Mouse (Mus musculus) hindbrain, embryonic 13.5 days (tissue): ENCODE measurements at regions not wholly inside any gene's neighbourhood (a gene's known extent, or its start where the extent isn't known, plus 50 kb on each side); places are given as distances from the start of the nearest gene placed in this dataset.

ENCODE experiments used
- ATAC-seq: fragments of 200-750 bp; cut with Nextera tagmentation; 2 replicates; pipeline ENCODE4 v1.8.0; 2017; ENCODE audit warnings: moderate TSS enrichment; ENCODE audit not compliant: low FRiP score
- H3K27ac ChIP-seq: fragments of 300-500 bp; sonication (generic); 2 replicates; pipeline ENCODE4 v1.5.1; 2015; ENCODE audit warnings: inconsistent platforms, mild to moderate bottlenecking, moderate library complexity
- H3K27me3 ChIP-seq: fragments of 300-500 bp; sonication (generic); 2 replicates; pipeline ENCODE4 v1.6.1; 2015; ENCODE audit warnings: mild to moderate bottlenecking, inconsistent platforms
- H3K36me3 ChIP-seq: fragments of 300-500 bp; sonication (generic); 2 replicates; pipeline ENCODE4 v1.6.1; 2015; ENCODE audit warnings: mild to moderate bottlenecking, inconsistent platforms
- H3K4me1 ChIP-seq: fragments of 300-500 bp; sonication (generic); replicated peaks from 2 replicates; pipeline ENCODE4 v1.6.1; 2015; ENCODE audit warnings: inconsistent platforms
- H3K4me2 ChIP-seq: fragments of 300-500 bp; sonication (generic); 2 replicates; pipeline ENCODE4 v1.6.1; 2015; ENCODE audit warnings: inconsistent platforms, mild to moderate bottlenecking, moderate library complexity
- H3K4me3 ChIP-seq: fragments of 300-500 bp; sonication (generic); 2 replicates; pipeline ENCODE4 v1.5.1; 2015; ENCODE audit warnings: mild to moderate bottlenecking, inconsistent platforms
- H3K9ac ChIP-seq: fragments of 300-500 bp; sonication (generic); 2 replicates; pipeline ENCODE4 v1.6.1; 2015; ENCODE audit warnings: mild to moderate bottlenecking, inconsistent platforms
- H3K9me3 ChIP-seq: fragments of 300-500 bp; sonication (generic); 2 replicates; pipeline ENCODE4 v1.6.1; 2016; ENCODE audit warnings: inconsistent platforms
- WGBS: fragments of 180-500 bp; shearing (Covaris S2); methylation state at CpG from one replicate; pipeline ENCODE4 v1.1.7; 2015; 5-methylcytosine and 5-hydroxymethylcytosine counted together

- Histone ChIP-seq H3K9me3 (no peaks in the 10 kb centered on the region), H3K4me3 (no peak overlapping the region), H3K27ac (no peak overlapping the region), H3K4me1 (0 out of 2 replicates have a peak, but pooled peaks cover 2% of the 10 kb centered on the region), H3K27me3 (0 out of 2 replicates have a peak, but pooled peaks cover 10% of the 10 kb centered on the region), H3K36me3 (no peaks in the 10 kb centered on the region), H3K9ac (no peak overlapping the region), H3K4me2 (no peak overlapping the region)
- 47% methylated on average over 6 of the region's 6 CpGs for WGBS
- no peak for ATAC-seq
Observed at GRCm38 (mm10) chr12:106458215-106458614, 448.2 kb downstream of the Vrk1 start.

GRCm38 (mm10) chr12:106460650-106461049, 450.6 kb downstream of the Vrk1 start:
- no peaks in the 10 kb centered on the region for H3K36me3 ChIP-seq
- no peaks in the 10 kb centered on the region for H3K9me3 ChIP-seq
- H3K4me3 ChIP-seq = no peak overlapping the region
- H3K4me1 ChIP-seq = 0 out of 2 replicates have a peak, but pooled peaks cover 2% of the 10 kb centered on the region
- H3K9ac ChIP-seq = no peak overlapping the region
- H3K27me3 ChIP-seq = 0 out of 2 replicates have a peak, but pooled peaks cover 10% of the 10 kb centered on the region
- H3K27ac ChIP-seq = no peak overlapping the region
- ATAC-seq = no peak
- H3K4me2 ChIP-seq = no peak overlapping the region
- WGBS = 85% methylated on average over 7 of the region's 7 CpGs

GRCm38 (mm10) chr12:106462281-106462680, 452.3 kb downstream of the Vrk1 start:
- 7% methylated on average over 3 of the region's 3 CpGs for WGBS
- no peak overlapping the region for H3K4me3 ChIP-seq

GRCm38 (mm10) chr12:106464701-106465100, 454.7 kb downstream of the Vrk1 start:
- Histone ChIP-seq H3K4me3 (no peak overlapping the region), H3K27ac (no peak overlapping the region), H3K9me3 (no peaks in the 10 kb centered on the region), H3K4me2 (no peak overlapping the region), H3K36me3 (no peaks in the 10 kb centered on the region), H3K27me3 (no peaks in the 10 kb centered on the region), H3K4me1 (peaks cover 14% of the 10 kb centered on the region), H3K9ac (no peak overlapping the region)
- WGBS = 53% methylated on average over 11 of the region's 11 CpGs
- no peak for ATAC-seq

More at GRCm38 (mm10) chr12:106462281-106462680, 452.3 kb downstream of the Vrk1 start:
- Histone ChIP-seq H3K27me3 (0 out of 2 replicates have a peak, but pooled peaks cover 7% of the 10 kb centered on the region), H3K36me3 (no peaks in the 10 kb centered on the region), H3K9ac (no peak overlapping the region), H3K4me1 (0 out of 2 replicates have a peak, but pooled peaks cover 2% of the 10 kb centered on the region), H3K9me3 (no peaks in the 10 kb centered on the region), H3K27ac (no peak overlapping the region), H3K4me2 (no peak overlapping the region)
- ATAC-seq = no peak

- Histone ChIP-seq H3K4me2 (0 out of 2 replicates have a peak overlapping the region, but pooled peaks have one; percentile 17), H3K4me1 (peaks cover 12% of the 10 kb centered on the region), H3K27me3 (no peaks in the 10 kb centered on the region), H3K9ac (no peak overlapping the region), H3K4me3 (no peak overlapping the region), H3K36me3 (no peaks in the 10 kb centered on the region), H3K27ac (0 out of 2 replicates have a peak overlapping the region, but pooled peaks have one; percentile 13), H3K9me3 (no peaks in the 10 kb centered on the region)
- 20% methylated on average over 18 of the region's 18 CpGs for WGBS
- ATAC-seq = no peak
Observed at GRCm38 (mm10) chr12:106468173-106468860, 458.3 kb downstream of the Vrk1 start.

GRCm38 (mm10) chr12:106474501-106475165, 464.6 kb downstream of the Vrk1 start:
- peak overlapping the region; percentile 44 for H3K4me2 ChIP-seq
- no peaks in the 10 kb centered on the region for H3K9me3 ChIP-seq
- H3K36me3 ChIP-seq = no peaks in the 10 kb centered on the region
- H3K9ac ChIP-seq = peak overlapping the region; percentile 43; the same call in 1 of the 2 replicates
- ATAC-seq = peak; percentile 46; the same call in 1 of the 2 replicates
- H3K27me3 ChIP-seq = peaks cover 10% of the 10 kb centered on the region
- 11% methylated on average over 24 of the region's 24 CpGs for WGBS
- no peak overlapping the region for H3K27ac ChIP-seq
- H3K4me1 ChIP-seq = peaks cover 39% of the 10 kb centered on the region
- H3K4me3 ChIP-seq = peak overlapping the region; percentile 17; the same call in 1 of the 2 replicates

GRCm38 (mm10) chr12:106475486-106476050, 465.5 kb downstream of the Vrk1 start:
- peaks cover 13% of the 10 kb centered on the region for H3K27me3 ChIP-seq
- H3K9ac ChIP-seq = no peak overlapping the region
- no peak for ATAC-seq
- no peaks in the 10 kb centered on the region for H3K9me3 ChIP-seq
- 64% methylated on average over 8 of the region's 8 CpGs for WGBS
- H3K27ac ChIP-seq = no peak overlapping the region
- no peak overlapping the region for H3K4me2 ChIP-seq
- no peaks in the 10 kb centered on the region for H3K36me3 ChIP-seq
- H3K4me3 ChIP-seq = no peak overlapping the region
- H3K4me1 ChIP-seq = peaks cover 48% of the 10 kb centered on the region

GRCm38 (mm10) chr12:106477040-106477665, 467.1 kb downstream of the Vrk1 start:
- no peak overlapping the region for H3K27ac ChIP-seq
- H3K27me3 ChIP-seq = peaks cover 25% of the 10 kb centered on the region
- WGBS = 15% methylated on average over 8 of the region's 8 CpGs
- H3K9ac ChIP-seq = no peak overlapping the region
- H3K4me1 ChIP-seq = peaks cover 63% of the 10 kb centered on the region
- no peak overlapping the region for H3K4me2 ChIP-seq
- H3K36me3 ChIP-seq = no peaks in the 10 kb centered on the region
- no peak for ATAC-seq
- no peaks in the 10 kb centered on the region for H3K9me3 ChIP-seq
- no peak overlapping the region for H3K4me3 ChIP-seq

GRCm38 (mm10) chr12:106477731-106478130, 467.7 kb downstream of the Vrk1 start:
- 12% methylated on average over 4 of the region's 4 CpGs for WGBS
- Histone ChIP-seq H3K4me1 (peaks cover 68% of the 10 kb centered on the region), H3K4me3 (no peak overlapping the region), H3K4me2 (peak overlapping the region; percentile 57), H3K27me3 (peaks cover 30% of the 10 kb centered on the region), H3K36me3 (no peaks in the 10 kb centered on the region), H3K9ac (no peak overlapping the region), H3K27ac (0 out of 2 replicates have a peak overlapping the region, but pooled peaks have one; percentile 36), H3K9me3 (no peaks in the 10 kb centered on the region)
- no peak for ATAC-seq

- Histone ChIP-seq H3K27ac (peak overlapping the region; percentile 36), H3K4me1 (peaks cover 73% of the 10 kb centered on the region)
- WGBS = under 1% methylated on average over 18 of the region's 18 CpGs
Observed at GRCm38 (mm10) chr12:106478381-106478781, 468.4 kb downstream of the Vrk1 start.

GRCm38 (mm10) chr12:106479067-106479877, 469.2 kb downstream of the Vrk1 start:
- ATAC-seq = 0 out of 2 replicates have a peak, but pooled peaks have one; percentile 26
- Histone ChIP-seq H3K9ac (peak overlapping the region; percentile 35; the same call in 1 of the 2 replicates), H3K36me3 (no peaks in the 10 kb centered on the region), H3K27me3 (peaks cover 42% of the 10 kb centered on the region), H3K4me2 (peak overlapping the region; percentile 57), H3K9me3 (no peaks in the 10 kb centered on the region), H3K27ac (peak overlapping the region; percentile 76), H3K4me3 (peak overlapping the region; percentile 29), H3K4me1 (peaks cover 71% of the 10 kb centered on the region)
- WGBS = 1% methylated on average over 24 of the region's 24 CpGs

More at GRCm38 (mm10) chr12:106478381-106478781, 468.4 kb downstream of the Vrk1 start:
- Histone ChIP-seq H3K36me3 (no peaks in the 10 kb centered on the region), H3K9ac (peak overlapping the region; percentile 49), H3K4me2 (peak overlapping the region; percentile 57), H3K4me3 (peak overlapping the region; percentile 27), H3K27me3 (peaks cover 35% of the 10 kb centered on the region), H3K9me3 (no peaks in the 10 kb centered on the region)
- ATAC-seq = no peak
